Mouse (Mus musculus) ovary, postnatal 14 days (tissue): ENCODE measurements around the gene Numb.

Experiments
- DNase-seq: peaks from one replicate; pipeline ENCODE4 v3.0.0; 2022; ENCODE audit warnings: low spot score

Numb gene

DNA sequence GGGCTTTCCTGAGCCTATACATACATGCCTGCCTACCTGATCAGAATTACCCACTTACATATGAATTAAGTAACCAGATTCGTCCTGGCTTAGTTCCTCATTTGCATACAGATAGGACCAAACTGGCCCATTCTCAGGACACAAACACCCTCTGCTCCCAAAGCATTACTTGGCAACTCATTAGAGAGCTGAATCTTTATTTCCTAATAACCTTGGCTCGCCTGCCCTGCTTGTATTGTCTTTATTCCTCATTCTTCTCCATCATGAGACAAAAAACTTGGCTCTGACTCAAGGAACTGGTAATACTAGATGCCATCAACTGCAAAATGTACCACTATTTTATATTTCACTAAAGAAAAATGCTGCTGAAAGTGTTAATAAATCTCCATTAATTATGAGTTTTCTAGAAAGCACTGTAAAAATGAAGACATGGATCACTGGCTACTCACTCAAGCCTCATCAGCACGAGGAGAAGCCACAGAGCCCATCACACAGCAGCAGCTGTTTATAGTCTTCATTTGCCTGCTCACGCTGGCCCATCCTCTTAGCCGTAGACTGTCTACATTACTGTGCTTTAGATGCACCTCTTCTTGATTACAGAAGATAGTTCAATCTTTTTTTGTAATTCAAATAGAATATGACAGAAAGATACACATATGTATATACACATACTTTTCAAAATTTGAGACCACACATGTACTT lies 69.1 kb downstream of the Numb start:
- DNase-seq: no peak

DNA sequence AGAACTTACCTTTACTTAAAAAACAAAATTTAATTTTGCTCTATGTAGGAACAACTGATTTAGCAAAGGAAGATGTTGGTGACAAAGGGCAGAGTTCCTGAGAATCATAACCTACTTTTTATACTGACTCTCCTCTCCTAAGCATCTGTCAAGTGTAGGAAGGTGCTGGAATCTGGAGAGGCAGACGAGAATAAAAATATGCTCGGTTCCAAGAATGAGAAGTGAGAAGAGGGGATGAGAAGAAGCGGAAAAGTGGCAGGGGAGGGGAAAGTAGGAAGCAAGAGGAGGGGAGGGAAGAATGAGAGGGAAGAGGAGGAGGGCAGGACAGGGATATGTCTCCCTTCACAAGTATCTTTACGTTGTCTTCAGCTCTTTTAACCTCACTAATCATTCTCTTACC lies 71.4 kb downstream of the Numb start:
- DNase-seq: no peak

DNA sequence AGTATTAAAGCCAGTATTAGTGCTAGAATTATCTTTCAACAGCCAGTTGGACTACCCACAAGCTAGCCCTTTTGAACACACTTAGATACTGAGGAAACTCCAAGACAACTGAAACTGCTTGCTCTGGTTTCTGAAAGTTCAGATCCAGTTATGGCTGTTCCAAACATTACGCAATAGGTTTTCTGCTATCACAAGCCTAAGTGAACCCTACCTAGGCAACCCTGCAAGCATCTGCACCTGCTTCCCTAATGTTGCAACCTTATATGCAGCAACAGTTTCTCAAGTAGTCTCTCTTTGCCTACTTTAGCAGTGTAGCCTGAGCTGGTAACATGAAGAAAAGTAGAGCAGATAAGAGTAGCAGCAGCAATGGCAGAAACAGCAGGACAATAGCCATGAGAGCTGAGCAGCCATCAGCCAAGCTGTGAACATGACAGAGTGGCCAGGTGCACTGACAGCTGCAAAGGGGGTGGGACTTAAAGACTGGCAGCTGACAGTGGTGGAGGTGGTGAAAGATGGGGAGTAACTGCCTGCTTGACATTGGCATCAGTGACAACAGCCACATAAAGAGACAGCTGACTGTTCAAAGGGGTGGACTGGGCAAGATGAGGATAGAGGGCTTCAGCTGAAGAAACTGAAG lies 73.0 kb downstream of the Numb start:
- DNase-seq: no peak

DNA sequence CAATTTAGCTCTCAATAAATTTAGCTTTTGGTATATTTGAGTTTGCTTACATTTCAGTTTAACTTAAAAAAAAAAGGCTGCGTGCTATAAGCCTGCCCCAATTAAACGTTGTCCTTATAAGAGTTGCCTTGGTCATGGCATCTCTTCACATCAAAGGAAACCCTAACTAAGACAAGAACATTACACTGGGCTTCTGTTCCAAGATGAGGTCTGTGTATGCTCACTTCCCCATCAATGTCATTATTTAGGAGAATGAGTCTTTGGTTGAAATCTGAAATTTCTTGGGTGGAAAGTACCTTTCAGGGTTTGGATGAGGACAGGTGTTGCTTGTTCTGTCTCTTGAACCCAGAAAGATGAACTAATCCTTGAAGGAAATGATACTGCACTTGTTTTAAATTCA lies 73.9 kb downstream of the Numb start:
- no peak for DNase-seq

DNA sequence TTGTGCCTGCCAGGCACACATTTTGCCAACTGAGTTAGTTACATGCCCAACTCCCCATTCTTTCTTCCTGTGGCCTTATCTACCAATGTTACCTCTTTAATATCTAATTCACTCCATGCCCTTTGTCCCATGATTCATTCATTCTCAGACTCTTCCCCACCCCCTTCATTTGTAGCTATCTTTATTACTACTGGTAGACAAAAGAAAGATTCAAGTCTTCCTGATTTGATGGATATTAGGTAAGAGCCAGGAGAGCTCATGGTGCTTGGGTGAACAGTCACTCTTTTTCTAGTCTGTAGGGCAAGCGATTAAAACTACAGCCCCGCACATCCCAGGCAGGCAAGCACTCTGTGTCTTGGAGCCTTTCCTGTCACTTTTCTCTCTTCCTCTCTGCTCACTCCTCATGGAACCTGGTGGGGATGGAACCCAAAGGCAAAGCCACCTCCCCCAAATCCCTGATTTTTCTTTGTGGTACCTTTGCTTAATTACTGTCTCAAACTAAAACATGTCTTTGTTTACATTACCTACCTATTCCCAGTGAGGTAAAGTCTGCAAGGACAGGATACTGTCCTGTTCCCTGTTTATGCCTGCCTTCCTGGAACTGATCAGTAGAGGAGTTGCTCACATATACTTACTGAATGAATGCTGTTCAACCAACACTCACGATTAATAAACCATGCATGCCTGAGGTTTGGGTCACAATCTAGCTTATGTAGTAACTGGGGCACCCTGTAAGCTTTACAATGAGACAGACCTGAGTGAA lies 78.9 kb downstream of the Numb start:
- DNase-seq: no peak

DNA sequence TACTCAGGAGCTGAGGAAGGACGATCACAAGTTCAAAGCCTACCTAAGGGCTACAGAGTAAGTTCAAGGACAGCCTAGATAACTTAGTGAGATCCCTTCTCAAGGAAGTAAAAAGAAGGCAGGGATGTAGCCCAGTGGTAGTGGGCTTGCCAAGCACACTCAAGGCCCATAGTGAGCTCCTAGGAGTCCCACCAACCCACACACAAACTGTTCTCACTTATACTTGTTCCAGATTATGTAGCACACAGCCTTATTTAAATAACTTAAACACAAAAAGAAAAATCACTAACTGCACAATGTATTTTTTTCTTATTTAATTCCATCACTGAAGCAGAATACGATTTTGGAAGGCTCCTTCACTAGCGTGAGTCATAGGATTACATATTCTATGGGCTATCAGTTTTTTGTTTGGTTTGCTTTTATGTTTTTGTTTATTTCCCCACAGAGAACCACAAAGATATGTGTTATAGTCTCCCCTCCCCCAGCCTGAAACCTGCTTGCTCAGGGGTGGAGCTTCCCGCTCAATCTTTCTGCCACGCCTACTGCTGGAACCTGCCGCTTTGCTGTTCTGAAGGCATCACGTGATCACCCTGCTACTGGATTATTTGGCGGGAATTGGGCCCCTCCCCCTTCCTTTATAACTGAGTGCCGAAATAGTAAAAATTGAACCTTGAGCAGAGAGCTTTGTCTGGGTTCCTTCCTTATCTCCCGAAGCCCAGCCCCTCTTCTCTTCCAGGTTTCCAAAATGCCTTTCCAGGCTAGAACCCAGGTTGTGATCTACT lies 80.1 kb downstream of the Numb start:
- no peak for DNase-seq

DNA sequence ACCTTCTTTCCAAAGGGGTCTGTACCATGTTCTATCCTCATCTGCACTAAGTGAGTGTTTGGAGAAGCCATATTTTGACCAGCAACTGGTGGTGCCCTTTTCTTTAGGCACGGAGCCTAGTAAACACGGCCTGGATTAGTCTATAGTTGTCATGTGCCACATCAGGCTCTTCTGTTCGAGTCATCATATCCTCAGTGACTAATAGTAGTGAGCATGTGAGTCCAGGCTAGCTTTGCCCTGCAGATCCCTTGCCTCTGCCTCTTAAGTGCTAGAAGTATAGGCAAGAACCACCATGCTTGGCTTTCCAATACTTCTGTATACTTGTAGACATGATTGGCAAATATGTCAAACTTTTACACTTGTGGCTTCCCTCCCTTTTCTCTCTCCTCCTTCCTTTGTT lies 87.8 kb downstream of the Numb start:
- DNase-seq: no peak

DNA sequence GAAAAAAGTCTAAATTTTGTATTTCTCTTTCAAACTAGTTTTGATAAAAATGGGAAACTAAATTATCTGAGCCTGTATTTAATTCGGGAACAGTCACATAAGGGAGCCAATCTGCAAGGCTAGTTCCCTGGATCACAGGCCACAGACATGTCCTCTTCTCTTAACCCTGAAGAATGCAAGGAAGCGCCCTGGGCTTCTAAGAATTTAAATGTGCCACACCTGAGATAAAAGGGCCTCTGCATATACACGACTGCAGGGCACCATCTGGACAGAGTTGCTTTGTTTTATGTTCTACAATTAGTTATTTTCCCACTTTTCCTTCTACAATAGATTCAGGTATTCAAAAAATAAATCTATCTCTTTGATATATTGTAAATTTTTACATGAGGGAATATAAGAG lies 91.3 kb downstream of the Numb start:
- no peak for DNase-seq

DNA sequence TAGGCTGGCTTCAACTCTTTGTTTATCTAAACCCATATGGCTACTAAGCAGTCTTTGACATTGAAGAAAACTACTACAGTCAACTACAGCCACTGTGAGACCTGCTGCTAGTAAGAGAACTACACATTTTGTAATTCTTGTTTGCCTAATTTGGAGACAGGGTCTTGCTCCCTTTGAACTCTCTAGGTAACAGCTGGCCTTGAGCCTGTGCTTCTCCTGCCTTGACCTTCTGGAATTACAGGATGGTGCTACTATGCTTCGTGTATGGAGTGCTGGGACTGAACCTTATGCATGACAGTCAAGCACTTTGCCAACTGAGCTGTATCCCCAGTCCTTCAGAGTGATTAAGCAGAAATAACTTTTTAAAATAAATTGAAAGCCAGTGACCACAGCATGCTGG lies 105.1 kb downstream of the Numb start:
- DNase-seq: no peak

DNA sequence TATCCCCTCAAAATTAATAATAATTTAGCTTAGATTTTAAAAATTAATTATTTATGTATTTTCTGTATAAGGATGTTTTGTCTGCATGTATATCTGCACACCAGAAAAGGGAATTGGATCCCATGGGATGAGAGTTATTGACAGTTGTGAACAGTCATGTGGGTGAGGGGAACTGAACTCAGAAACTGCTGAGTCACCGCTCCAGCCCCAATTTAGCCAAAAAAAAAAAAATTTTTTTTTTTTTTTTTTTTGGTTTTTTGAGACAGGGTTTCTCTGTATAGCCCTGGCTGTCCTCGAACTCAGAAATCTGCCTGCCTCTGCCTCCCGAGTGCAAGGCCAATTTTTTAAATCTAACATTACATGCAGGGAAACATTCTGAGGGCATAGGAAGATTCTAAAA lies 109.8 kb downstream of the Numb start:
- no peak for DNase-seq

DNA sequence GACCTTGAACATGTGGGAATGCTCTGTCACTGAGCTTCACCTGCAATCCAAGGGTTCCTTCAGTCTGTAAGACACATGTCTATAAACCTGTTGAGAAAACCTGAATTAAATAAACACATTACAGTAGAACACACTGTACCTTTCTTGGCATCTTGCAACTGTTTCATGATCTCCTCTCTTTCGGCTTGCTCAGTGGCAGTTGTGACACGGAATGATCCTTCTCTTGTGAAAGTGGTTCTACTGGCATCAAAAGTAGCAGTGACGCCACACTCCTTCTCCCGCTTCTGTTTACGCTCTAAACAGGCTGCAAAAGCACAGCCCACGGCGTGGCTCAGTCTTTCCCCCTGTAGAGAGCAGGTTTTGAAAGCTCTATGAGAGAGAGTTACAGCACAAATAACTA lies 118.1 kb downstream of the Numb start:
- no peak for DNase-seq

DNA sequence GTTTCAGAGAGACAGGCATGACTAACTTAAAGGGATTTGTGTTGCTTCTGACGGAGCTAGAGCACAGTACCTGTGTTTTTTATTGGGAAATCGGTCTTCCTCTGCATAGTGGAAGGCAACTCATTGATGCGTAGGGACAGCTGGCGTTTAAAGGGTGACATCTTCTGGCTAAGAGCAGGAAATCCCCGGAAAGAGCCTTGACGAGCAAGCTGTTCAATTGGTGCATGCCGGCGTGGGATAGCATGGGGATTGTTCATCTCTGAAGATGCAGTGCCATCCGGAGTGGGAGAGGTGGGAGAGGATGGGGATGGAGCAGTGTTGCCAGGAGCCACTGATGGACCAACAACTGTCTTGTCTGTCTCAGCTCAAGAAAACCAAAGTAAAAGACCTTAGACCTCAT lies 120.8 kb downstream of the Numb start:
- no peak for DNase-seq

DNA sequence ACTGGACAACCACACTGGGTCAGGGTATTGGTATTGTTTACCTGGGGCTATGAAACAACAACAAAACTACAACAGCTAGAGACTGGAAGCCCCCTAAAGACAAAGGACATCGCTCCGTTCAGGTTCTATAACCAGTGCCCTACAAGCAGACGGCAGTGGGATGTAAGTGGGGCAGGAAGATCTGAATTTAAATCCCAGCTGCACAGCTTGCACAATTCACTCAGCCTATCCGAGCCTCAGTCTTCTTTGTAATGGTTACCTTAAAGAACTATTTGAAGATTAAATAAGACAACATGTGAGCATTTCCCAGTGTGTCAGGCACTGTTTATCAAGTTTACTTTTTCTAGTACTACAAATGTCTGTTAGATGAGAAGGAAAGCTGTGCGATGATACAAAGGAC lies 123.4 kb downstream of the Numb start:
- DNase-seq: no peak

DNA sequence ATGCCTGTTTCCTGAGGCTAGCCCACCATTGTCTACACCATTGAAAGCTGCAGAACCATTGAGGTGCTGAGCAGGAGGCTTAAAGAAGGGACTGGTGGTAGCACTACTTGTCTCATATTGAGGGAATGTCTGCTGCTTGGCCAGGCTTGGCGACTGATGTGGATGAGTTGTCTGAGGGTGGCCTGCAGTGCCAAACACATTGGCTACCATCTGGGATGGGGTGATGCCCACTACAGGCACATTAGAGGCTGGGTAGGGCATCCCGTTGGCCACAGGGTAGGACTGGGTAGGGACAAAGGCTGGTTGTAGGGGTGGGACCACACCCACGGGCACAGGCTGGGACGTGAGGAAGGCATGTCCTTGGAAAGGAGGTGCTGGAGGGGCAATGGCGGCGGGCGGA lies 126.1 kb downstream of the Numb start:
- no peak for DNase-seq

DNA sequence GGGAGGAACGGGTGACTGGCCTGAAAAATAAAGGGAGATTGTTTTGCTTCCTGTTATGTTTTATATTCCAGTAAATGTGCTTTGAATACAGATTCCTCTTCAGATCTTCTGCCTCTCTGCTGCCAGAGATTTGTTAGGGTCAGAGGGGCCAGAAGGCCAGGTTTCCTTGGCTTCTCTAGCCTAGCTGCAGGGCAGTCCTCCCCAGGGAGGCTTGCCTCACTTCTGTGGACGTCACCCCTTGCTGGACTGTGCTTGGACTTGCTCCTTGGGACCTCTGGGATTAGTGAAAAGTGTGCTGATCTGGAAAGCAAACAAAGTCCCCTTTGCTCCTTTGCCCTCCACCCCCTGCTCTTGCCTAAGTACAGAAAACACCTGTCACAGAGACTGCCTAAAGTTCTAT lies 126.7 kb downstream of the Numb start:
- no peak for DNase-seq

DNA sequence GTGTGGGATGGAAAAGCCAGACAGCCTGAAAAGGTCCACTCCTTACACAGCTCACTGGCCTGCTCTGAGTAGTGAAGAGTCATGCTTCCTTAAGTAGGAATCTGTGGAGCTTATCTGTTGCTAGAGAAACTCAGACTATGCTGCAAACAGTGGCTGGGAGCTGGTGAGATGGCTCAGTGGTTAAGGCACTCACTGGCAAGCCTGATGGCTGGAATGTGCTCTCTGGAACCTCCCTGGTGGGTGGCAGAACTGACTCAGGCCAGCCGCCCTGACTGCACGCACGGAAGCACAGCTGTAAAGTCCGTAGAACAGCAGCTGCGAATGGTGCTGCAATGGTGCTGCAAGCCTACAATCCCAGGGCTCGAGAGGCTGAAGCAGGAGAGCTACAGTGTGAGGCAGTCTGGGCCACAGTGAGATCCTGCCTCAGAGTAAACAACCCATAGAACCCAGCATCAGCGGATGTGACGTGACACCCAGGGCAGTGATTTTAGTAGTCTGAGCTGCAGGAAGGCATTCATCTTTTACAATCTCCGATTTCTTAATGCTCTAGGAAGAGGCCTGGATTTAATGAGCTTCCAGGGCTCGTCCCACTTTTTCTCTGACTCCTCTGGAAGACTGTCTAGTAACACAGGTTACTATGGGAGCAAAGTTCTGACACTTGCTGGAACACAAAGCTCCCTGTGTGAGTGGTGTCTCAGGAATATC lies 128.9 kb downstream of the Numb start:
- no peak for DNase-seq

DNA sequence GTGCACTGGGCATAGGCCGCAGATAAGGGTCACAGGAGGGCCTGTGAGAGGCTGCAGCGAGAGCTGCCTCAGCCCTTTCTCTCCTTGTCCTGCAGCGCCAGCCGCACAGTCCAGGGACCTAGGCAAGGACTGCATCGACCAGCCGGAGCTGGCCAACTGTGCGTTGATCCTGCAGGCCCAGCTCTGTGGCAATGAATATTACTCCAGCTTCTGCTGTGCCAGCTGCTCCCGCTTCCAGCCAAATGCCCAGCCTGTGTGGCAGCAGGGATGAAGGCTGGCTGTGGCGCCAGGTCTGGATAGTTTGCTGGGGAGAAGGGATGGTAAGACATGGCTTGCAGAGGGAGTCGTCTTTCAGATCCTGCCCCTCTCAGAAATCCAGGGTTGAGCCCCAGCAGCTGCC lies 130.0 kb downstream of the Numb start:
- no peak for DNase-seq

DNA sequence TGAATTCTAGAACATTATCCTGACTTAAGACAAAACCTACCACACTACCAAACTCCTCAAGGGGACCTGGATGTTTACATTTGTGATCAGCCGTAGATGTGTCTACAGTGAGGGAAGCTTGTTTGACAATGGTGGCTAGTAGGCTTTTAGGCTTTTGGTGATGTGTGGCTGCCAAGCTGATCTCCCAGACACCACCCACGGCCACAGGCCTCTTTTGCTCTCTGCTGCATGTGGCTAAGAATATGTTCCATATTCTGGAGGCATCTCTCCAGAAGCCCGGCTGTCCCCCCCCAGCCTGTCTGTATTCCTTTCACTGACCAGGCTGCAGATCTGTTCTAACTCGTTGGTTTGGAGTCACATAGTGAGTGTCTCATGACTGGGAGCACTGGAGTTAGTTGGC lies 131.0 kb downstream of the Numb start:
- DNase-seq: no peak

DNA sequence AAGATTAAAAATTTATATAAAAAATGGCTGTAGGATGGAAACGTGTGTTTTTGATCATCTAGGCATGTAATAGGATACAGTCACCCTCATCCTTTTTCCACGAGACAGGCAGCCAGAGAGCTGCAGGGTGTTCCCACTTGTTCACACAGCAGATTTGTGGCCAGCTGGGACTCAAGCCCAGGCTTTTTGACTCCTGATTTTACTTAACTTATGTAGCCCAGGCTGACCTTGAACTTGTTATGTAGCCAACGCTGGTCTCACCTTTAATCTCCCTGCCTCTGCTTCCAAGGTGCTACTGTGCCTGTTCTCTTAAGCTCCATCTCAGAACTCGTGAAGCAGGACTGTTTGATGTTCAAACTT lies 132.0 kb downstream of the Numb start:
- no peak for DNase-seq

DNA sequence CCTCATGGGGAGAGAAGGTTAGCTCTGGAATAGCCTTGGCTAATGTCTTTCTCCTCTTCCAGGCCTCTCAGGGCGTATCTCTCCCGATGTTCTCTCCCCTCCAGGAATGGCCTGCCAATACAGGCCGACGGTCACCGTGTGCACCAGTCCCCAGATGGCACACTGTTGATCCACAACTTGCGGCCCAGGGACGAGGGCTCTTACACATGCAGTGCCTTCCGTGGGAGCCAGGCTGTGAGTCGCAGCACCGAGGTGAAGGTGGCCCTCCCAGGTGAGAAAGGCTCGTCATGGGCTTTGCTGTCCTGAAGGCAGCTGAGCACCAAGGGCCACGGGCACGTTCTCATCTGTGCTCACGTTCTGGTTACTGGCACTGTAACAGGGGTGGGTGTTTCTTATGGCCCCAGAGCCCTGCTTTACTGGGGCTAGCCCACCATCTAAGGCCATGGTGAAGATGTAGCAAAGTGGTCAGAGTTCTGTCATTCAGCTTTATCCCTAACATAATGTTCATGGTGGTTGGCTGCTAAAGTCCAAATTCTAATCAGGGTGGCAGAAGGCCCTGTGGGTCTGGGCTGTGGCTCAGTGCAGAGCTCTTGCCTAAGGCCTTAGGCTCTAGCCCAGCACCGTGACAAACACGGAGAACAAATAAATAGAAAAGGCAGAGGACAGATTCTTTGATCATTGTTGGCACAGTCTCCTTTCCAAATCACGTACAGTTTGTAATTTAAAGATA lies 132.5 kb downstream of the Numb start:
- no peak for DNase-seq

DNA sequence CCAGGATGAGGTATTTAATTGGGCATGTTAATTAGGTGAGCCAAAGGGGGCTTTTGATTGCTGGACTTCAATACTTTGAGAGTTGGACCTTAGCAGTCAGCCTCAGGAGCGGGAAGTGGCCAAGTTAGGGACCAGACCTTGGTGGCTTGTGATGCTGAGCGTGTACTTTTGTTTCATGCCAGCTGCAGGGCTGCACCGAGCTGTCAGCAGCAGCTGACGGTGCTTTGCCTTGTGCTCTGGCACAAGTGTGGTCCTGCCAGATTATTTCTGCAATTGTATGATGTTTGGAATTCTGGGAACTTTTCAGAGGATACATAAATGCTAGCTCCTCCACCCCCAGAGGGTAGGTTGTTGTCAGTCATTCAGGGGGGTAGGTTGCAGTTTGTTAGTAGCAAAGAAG lies 136.4 kb downstream of the Numb start:
- DNase-seq: no peak

DNA sequence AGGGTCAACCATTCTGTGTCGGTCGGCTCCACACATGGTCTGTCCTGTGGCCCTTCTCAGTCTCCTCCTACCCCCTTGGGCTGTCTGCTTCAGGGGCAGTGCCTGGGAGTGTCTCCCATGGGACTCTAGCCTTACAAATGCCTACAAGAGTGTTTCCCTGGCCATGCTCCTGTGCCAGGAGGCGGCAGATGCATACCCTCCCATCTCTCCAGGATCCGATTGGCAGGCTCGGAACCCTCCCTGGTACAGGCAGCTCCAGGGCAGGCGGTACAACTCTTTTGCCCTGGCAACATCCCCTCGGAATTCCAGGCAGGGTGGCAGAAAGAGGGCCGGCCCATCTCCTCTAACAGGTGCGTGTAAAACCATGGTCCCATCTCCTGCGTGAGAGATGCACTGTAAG lies 139.1 kb downstream of the Numb start:
- DNase-seq: no peak
